In the genomic region with DNA sequence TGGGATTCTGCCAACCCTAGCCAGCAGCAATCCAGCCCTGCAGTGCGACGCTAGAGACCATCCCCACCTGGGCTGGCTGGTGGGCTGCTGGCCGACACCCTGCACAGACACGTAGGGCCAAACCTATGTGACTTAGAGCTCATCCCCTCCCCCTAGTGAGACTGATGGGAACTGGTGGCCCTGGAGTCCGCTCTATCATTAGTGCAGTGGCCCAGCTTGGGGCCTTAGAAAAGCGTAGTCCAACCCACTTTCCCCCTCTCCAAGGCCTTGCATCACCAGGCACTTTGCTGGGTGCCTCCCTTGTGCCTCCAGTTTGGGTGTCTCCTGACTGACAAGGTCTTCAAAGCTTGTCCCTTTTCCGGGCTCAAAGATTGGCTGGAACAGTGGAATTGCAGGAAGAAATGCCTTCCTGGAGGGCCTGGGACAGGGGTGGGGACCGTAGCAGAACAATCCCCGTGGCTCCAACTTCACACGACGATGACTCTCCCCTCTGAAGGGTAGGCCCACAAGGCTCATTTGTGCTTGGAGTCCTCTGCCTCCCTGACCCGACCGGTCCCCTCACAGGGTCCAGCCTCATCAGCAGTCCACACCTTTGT, we compare ENCODE assay signal across 24 mouse cellular contexts. TPM values are rescaled to one million over a fixed set of nuclear protein-coding genes. Genes with fewer than 3 reads are reported as not detected.
DNase-seq lines count a peak whose midpoint lies in the region; ATAC-seq and TF ChIP-seq lines count a peak whose summit lies in the region.
"Had no signal": no experiment of that assay in that cellular context is flagged by ENCODE, and none has a peak within 500 bp of the region (broad histone marks: within the 10 kb centered on the region; RNA-seq: fewer than 3 reads in every experiment).

No protein-coding gene starts in this region.

- H3K4me1 ChIP-seq in heart, embryonic 15.5 days (replicated peaks): peaks cover 54% of the 10 kb centered on the region
- peaks cover 45% of the 10 kb centered on the region for H3K4me1 ChIP-seq in heart, embryonic 11.5 days (ENCODE audit: control insufficient read depth, insufficient read depth, low read length)
- H3K4me1 ChIP-seq in lung, adult 2 months (ENCODE audit: control insufficient read depth, insufficient read depth, low read length): peaks cover 39% of the 10 kb centered on the region
- H3K4me1 ChIP-seq in ES-Bruce4 (ENCODE audit: control insufficient read depth, insufficient read depth, low read length): peaks cover 12% of the 10 kb centered on the region

- no peak for ATAC-seq in heart, embryonic 15.5 days (replicated peaks; ENCODE audit: insufficient number of reproducible peaks, insufficient read depth, low FRiP score, low read depth)
- no peak for ATAC-seq in heart, embryonic 11.5 days (replicated peaks; ENCODE audit: insufficient number of reproducible peaks, low FRiP score, low TSS enrichment)
- ATAC-seq: forebrain, embryonic 14.5 days; liver, embryonic 12.5 days; midbrain, embryonic 16.5 days had no signal

- no peak for DNase-seq in lung, adult 2 months
- DNase-seq in lung, postnatal 14 days: no peak
- peak; percentile 59 for DNase-seq in ZHBTc4 (ENCODE audit: low read depth, low spot score)
- DNase-seq in left cerebral cortex, adult 2 months (ENCODE audit: extremely low spot score in 1 of 2, low spot score in 2 of 2): no peak
- DNase-seq: adrenal gland, postnatal 36 days; cerebellum, adult 11 months; cerebellum, adult 9-11 months; heart, postnatal 36 days; kidney, postnatal 25 days; thymus, postnatal 25 days had no signal

- 61% methylated on average over 13 of the region's 13 CpGs for WGBS in heart, embryonic 15.5 days
- 43% methylated on average over 13 of the region's 13 CpGs for WGBS in heart, embryonic 11.5 days (ENCODE audit: insufficient replicate concordance)
- 52% methylated on average over 13 of the region's 13 CpGs for WGBS in lung, adult 2 months

- H3K9ac ChIP-seq in heart, embryonic 15.5 days: 0 out of 2 replicates have a peak overlapping the region, but pooled peaks have one; percentile 4
- H3K9ac ChIP-seq in heart, embryonic 11.5 days (ENCODE audit: low read depth, low read length): no peak overlapping the region
- no peak overlapping the region for H3K9ac ChIP-seq in ES-Bruce4 (ENCODE audit: low read depth, poor library complexity, severe bottlenecking)
- H3K9ac ChIP-seq: embryonic facial prominence, embryonic 15.5 days; heart, embryonic 13.5 days; hindbrain, embryonic 14.5 days; limb, embryonic 13.5 days; liver, embryonic 12.5 days; neural tube, embryonic 13.5 days had no signal

- no peak overlapping the region for H3K27ac ChIP-seq in heart, embryonic 15.5 days
- H3K27ac ChIP-seq in heart, embryonic 11.5 days (ENCODE audit: low read depth, low read length): no peak overlapping the region
- peak overlapping the region; percentile 31 for H3K27ac ChIP-seq in ES-Bruce4 (ENCODE audit: insufficient read depth, low read length)
- no peak overlapping the region for H3K27ac ChIP-seq in left cerebral cortex, adult 2 months
- H3K27ac ChIP-seq: embryonic facial prominence, embryonic 15.5 days; heart, embryonic 13.5 days; hindbrain, embryonic 14.5 days; limb, embryonic 13.5 days; liver, embryonic 12.5 days; midbrain, embryonic 10.5 days; neural tube, embryonic 13.5 days had no signal

- no peaks in the 10 kb centered on the region for H3K9me3 ChIP-seq in heart, embryonic 15.5 days (replicated peaks)
- H3K9me3 ChIP-seq in heart, embryonic 11.5 days (replicated peaks; ENCODE audit: control insufficient read depth, low read length): no peaks in the 10 kb centered on the region
- H3K9me3 ChIP-seq in ES-Bruce4 (replicated peaks; ENCODE audit: control insufficient read depth, insufficient read depth, low read length, poor library complexity, severe bottlenecking): no peaks in the 10 kb centered on the region
- H3K9me3 ChIP-seq: embryonic facial prominence, embryonic 15.5 days; heart, embryonic 13.5 days; limb, embryonic 13.5 days; liver, embryonic 12.5 days; midbrain, embryonic 10.5 days; neural tube, embryonic 13.5 days had no signal

- intact Hi-C loops in left cerebral cortex, adult 2 months (cut with DNase I): loop anchor here (10.0 kb wide), 1 partner anchor 637 kb away; the partner anchor contains the start of gene Lrpap1

- TF ChIP-seq EP300 in ES-Bruce4 (IDR thresholded peaks at IDR 0.05; ENCODE audit: insufficient read depth, low read depth, low read length): no peak

- 0 out of 2 replicates have a peak, but pooled peaks cover 3% of the 10 kb centered on the region for H3K27me3 ChIP-seq in heart, embryonic 15.5 days
- H3K27me3 ChIP-seq in heart, embryonic 11.5 days (ENCODE audit: control insufficient read depth, insufficient read depth, low read length): peaks cover 6% of the 10 kb centered on the region; the same call in 1 of the 2 replicates
- H3K27me3 ChIP-seq in ES-Bruce4 (ENCODE audit: control insufficient read depth, insufficient read depth, low read length, poor library complexity, severe bottlenecking): no peaks in the 10 kb centered on the region

- no peak overlapping the region for H3K4me3 ChIP-seq in heart, embryonic 15.5 days
- H3K4me3 ChIP-seq in heart, embryonic 11.5 days (ENCODE audit: low read depth, low read length): no peak overlapping the region
- H3K4me3 ChIP-seq in lung, adult 2 months (replicated peaks; ENCODE audit: extremely low read depth, low read depth, low read length): no peak overlapping the region
- 0 out of 2 replicates have a peak overlapping the region, but pooled peaks have one; percentile 5 for H3K4me3 ChIP-seq in ES-Bruce4 (ENCODE audit: low read depth, low read length)
- no peak overlapping the region for H3K4me3 ChIP-seq in left cerebral cortex, adult 2 months
- H3K4me3 ChIP-seq: embryonic facial prominence, embryonic 15.5 days; heart, embryonic 13.5 days; limb, embryonic 13.5 days; liver, embryonic 12.5 days; midbrain, embryonic 10.5 days; myocyte; neural tube, embryonic 13.5 days had no signal

- no peak for TF ChIP-seq POLR2A in lung, adult 2 months (IDR thresholded peaks at IDR 0.05; ENCODE audit: borderline replicate concordance, extremely low read depth, low read depth, low read length)
- no peak for TF ChIP-seq POLR2A in ES-Bruce4 (IDR thresholded peaks at IDR 0.05; ENCODE audit: insufficient read depth, low read length)

- no peaks in the 10 kb centered on the region for H3K36me3 ChIP-seq in heart, embryonic 15.5 days
- no peaks in the 10 kb centered on the region for H3K36me3 ChIP-seq in heart, embryonic 11.5 days (ENCODE audit: control insufficient read depth, insufficient read depth, low read length)
- no peaks in the 10 kb centered on the region for H3K36me3 ChIP-seq in ES-Bruce4 (ENCODE audit: control insufficient read depth, insufficient read depth, low read length, poor library complexity, severe bottlenecking)
- H3K36me3 ChIP-seq: embryonic facial prominence, embryonic 15.5 days; heart, embryonic 13.5 days; limb, embryonic 13.5 days; liver, embryonic 12.5 days; midbrain, embryonic 10.5 days; neural tube, embryonic 13.5 days had no signal

- H3K4me2 ChIP-seq in heart, embryonic 15.5 days: no peak overlapping the region
- no peak overlapping the region for H3K4me2 ChIP-seq in heart, embryonic 11.5 days
- H3K4me2 ChIP-seq: embryonic facial prominence, embryonic 15.5 days; heart, embryonic 13.5 days; hindbrain, embryonic 14.5 days; limb, embryonic 13.5 days; liver, embryonic 12.5 days; neural tube, embryonic 13.5 days had no signal

- 0 out of 2 replicates have a peak, but pooled peaks have one; percentile 0 for TF ChIP-seq CTCF in lung, adult 2 months (IDR thresholded peaks at IDR 0.05; ENCODE audit: insufficient read depth, low read length)
- TF ChIP-seq CTCF in ES-Bruce4 (IDR thresholded peaks at IDR 0.05; ENCODE audit: low read depth, low read length): peak; percentile 15
- no peak for TF ChIP-seq CTCF in left cerebral cortex, adult 2 months (IDR thresholded peaks at IDR 0.05)

RNA-seq across cellular contexts. Expression of gene Sh3tc1, which starts 1.5 kb away (rescaled TPM):
- polyA plus RNA-seq in heart, embryonic 15.5 days (2015; fragmentation: Nextera tagmentation; extraction: Ambion mirVana): 8.6 and 10.9 TPM in 2 replicates
- 4.7 and 8.4 TPM in 2 replicates for polyA plus RNA-seq in heart, embryonic 11.5 days (2014; fragmentation: Nextera tagmentation; extraction: Ambion mirVana)
- 38.3 and 39.4 TPM in 2 replicates for polyA plus RNA-seq in lung, adult 2 months (2012; rRNA removed)
- polyA plus RNA-seq in ES-Bruce4 (2011; ENCODE audit: insufficient read depth, insufficient read length, low read depth, missing spikeins): 3.6 and 5.1 TPM in 2 replicates
- 1 to 10 TPM; 2.4 to 4.3 TPM for total RNA-seq in left cerebral cortex, adult 2 months (2021)

RNA-seq across cellular contexts. Expression of gene Ablim2, which starts 16.4 kb away (rescaled TPM):
- 4.3 and 5.3 TPM in 2 replicates for polyA plus RNA-seq in heart, embryonic 15.5 days (2015; fragmentation: Nextera tagmentation; extraction: Ambion mirVana)
- polyA plus RNA-seq in heart, embryonic 11.5 days (2014; fragmentation: Nextera tagmentation; extraction: Ambion mirVana): 1.9 and 2.5 TPM in 2 replicates
- 12.9 and 16.9 TPM in 2 replicates for polyA plus RNA-seq in lung, adult 2 months (2012; rRNA removed)
- polyA plus RNA-seq in ES-Bruce4 (2011; ENCODE audit: insufficient read depth, insufficient read length, low read depth, missing spikeins): 3.8 and 6.1 TPM in 2 replicates
- total RNA-seq in left cerebral cortex, adult 2 months (2021): 100 to 1,000 TPM; 191 to 208 TPM
- total RNA-seq: common myeloid progenitor, adult 5-6 weeks had no signal
